Mouse (Mus musculus): ENCODE results near the gene Olfr1260. TPM values are rescaled to one million over a fixed set of nuclear protein-coding genes. Genes with fewer than 3 reads are reported as not detected.

Gene Olfr1260
- not detected in 3 replicates for total RNA-seq (2017)

- no peak for ATAC-seq (replicated peaks; ENCODE audit: insufficient number of reproducible peaks, low FRiP score, low TSS enrichment, poor library complexity, severe bottlenecking)
These were observed at the start of gene Olfr1260 for GRCm38 (mm10) chr2:89974184-89974583. Olfr1260 (plus strand) TSS chr2:89974340.

GRCm38 (mm10) chr2:89927009-89927408, 47.1 kb upstream of the Olfr1260 start, which contains the start of gene Olfr1258:
Olfr1258 (plus strand) TSS chr2:89927309.
- ATAC-seq (replicated peaks; ENCODE audit: insufficient number of reproducible peaks, low FRiP score, low TSS enrichment, poor library complexity, severe bottlenecking): no peak

- no peak for ATAC-seq (replicated peaks; ENCODE audit: insufficient number of reproducible peaks, low FRiP score, low TSS enrichment, poor library complexity, severe bottlenecking)
These were observed 25.6 kb upstream of the Olfr1260 start, which contains the start of gene Olfr1259 for GRCm38 (mm10) chr2:89948564-89948963. Olfr1259 (minus strand) TSS chr2:89948664.

- ATAC-seq (replicated peaks; ENCODE audit: insufficient number of reproducible peaks, low FRiP score, low TSS enrichment, poor library complexity, severe bottlenecking): no peak
These were observed 3.6 kb downstream of the Olfr1260 start for GRCm38 (mm10) chr2:89977709-89978108.

GRCm38 (mm10) chr2:89990921-89991320, 16.8 kb downstream of the Olfr1260 start, which contains the start of gene Olfr1261:
Olfr1261 (plus strand) TSS chr2:89991221.
- ATAC-seq (replicated peaks; ENCODE audit: insufficient number of reproducible peaks, low FRiP score, low TSS enrichment, poor library complexity, severe bottlenecking): no peak

- no peak for ATAC-seq (replicated peaks; ENCODE audit: insufficient number of reproducible peaks, low FRiP score, low TSS enrichment, poor library complexity, severe bottlenecking)
These were observed 25.7 kb downstream of the Olfr1260 start, which contains the start of gene Olfr1262 for GRCm38 (mm10) chr2:89999845-90000244. Olfr1262 (plus strand) TSS chr2:90000145.

- no peak for ATAC-seq (replicated peaks; ENCODE audit: insufficient number of reproducible peaks, low FRiP score, low TSS enrichment, poor library complexity, severe bottlenecking)
These were observed 37.7 kb downstream of the Olfr1260 start, which contains the start of gene Olfr1263 for GRCm38 (mm10) chr2:90011831-90012230. Olfr1263 (plus strand) TSS chr2:90012131.

- ATAC-seq (replicated peaks; ENCODE audit: insufficient number of reproducible peaks, low FRiP score, low TSS enrichment, poor library complexity, severe bottlenecking): no peak
These were observed 51.3 kb downstream of the Olfr1260 start, which contains the start of gene Olfr1264 for GRCm38 (mm10) chr2:90025477-90025876. Olfr1264 (minus strand) TSS chr2:90025577.

Other genes starting within 250 kb of the Olfr1260 start
- gene Olfr1252, start 249.3 kb upstream of the Olfr1260 start, total RNA-seq (2017): not detected in 3 replicates
- gene Olfr1253, start 217.2 kb upstream of the Olfr1260 start, total RNA-seq (2017): not detected in 3 replicates
- gene Olfr1254, start 180.7 kb upstream of the Olfr1260 start, total RNA-seq (2017): not detected in 3 replicates
- gene Olfr1255, start 162.3 kb upstream of the Olfr1260 start, total RNA-seq (2017): not detected in 3 replicates
- not detected in 3 replicates for gene Olfr1256, start 132.8 kb upstream of the Olfr1260 start, total RNA-seq (2017)
- not detected in 3 replicates for gene Olfr48, start 126.1 kb upstream of the Olfr1260 start, total RNA-seq (2017)
- not detected in 3 replicates for gene Olfr1257, start 95.9 kb upstream of the Olfr1260 start, total RNA-seq (2017)
- gene Olfr1258, start 47.0 kb upstream of the Olfr1260 start, total RNA-seq (2017): 0.19 TPM in 1 of 3 replicates, not detected in the others
- gene Olfr1259, start 25.7 kb upstream of the Olfr1260 start, total RNA-seq (2017): 1.1 TPM in 1 of 3 replicates, not detected in the others
- not detected in 3 replicates for gene Olfr1261, start 16.9 kb downstream of the Olfr1260 start, total RNA-seq (2017)
- gene Olfr1262, start 25.8 kb downstream of the Olfr1260 start, total RNA-seq (2017): not detected in 3 replicates
- gene Olfr1263, start 37.8 kb downstream of the Olfr1260 start, total RNA-seq (2017): not detected in 3 replicates
- not detected in 3 replicates for gene Olfr1264, start 51.2 kb downstream of the Olfr1260 start, total RNA-seq (2017)
- gene Olfr1265, start 61.0 kb downstream of the Olfr1260 start, total RNA-seq (2017): not detected in 3 replicates
- gene Olfr140, start 89.3 kb downstream of the Olfr1260 start, total RNA-seq (2017): not detected in 3 replicates
- gene Olfr1269, start 147.1 kb downstream of the Olfr1260 start, total RNA-seq (2017): not detected in 3 replicates
- gene Olfr32, start 168.0 kb downstream of the Olfr1260 start, total RNA-seq (2017): not detected in 3 replicates
- gene Olfr1270, start 178.8 kb downstream of the Olfr1260 start, total RNA-seq (2017): not detected in 3 replicates

Measured in monocyte, adult 5-6 weeks (primary cell).